Mouse (Mus musculus): ENCODE data around the gene Ccl11. TPM values are rescaled to one million over a fixed set of nuclear protein-coding genes. Genes with fewer than 3 reads are reported as not detected.

The Ccl11 gene
- polyA plus RNA-seq, 1 experiment from 2014 or later = 0.15 TPM

DNA sequence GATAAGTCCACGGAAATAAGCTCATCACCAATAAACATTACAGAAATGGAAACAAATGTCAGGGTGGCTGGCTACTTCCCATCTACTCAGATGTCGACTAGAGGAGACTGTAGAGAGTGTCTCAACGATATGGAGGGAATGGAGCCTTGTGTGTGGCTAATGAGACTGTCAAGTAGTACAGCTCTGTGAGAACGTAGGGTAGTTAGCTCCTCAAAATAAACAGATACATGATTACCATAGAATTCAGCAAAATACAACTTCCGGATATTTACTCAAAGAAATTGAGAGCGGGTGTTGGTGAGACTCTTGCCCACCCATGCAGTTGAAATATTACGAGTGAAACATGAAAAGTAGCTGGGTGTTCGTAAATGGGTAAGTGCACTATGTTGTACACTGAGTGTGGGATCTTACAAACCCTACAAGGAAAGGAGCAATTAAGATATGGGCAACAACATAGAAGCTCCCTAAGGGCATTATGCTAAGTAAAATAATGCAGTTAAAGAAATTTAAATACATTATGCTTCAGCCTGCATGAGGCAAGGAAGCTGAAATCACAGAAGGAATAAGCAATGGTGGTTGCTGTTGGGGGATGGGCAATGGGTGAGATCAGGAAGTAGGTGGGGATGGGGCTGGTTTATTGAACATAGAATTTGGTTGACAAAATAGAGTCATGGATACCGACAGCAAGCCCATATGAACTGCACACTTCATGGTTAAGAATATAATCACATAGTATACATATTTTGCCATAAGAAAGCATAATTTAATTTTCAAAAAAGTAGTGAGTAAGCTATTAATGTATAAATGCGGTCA, 42.1 kb downstream of the Ccl11 start:
- Histone ChIP-seq H3K4me2 (no peak overlapping the region), H3K36me3 (no peaks in the 10 kb centered on the region), H3K9ac (no peak overlapping the region), H3K4me1 (replicated peaks) (no peaks in the 10 kb centered on the region), H3K27me3 (replicated peaks) (no peaks in the 10 kb centered on the region), H3K27ac (ENCODE audit: poor library complexity, severe bottlenecking) (no peak overlapping the region), H3K4me3 (no peak overlapping the region), H3K9me3 (replicated peaks) (no peaks in the 10 kb centered on the region)
- 73% methylated on average over 10 of the region's 10 CpGs for WGBS
- no peak for ATAC-seq (ENCODE audit: insufficient number of reproducible peaks, low FRiP score)

DNA sequence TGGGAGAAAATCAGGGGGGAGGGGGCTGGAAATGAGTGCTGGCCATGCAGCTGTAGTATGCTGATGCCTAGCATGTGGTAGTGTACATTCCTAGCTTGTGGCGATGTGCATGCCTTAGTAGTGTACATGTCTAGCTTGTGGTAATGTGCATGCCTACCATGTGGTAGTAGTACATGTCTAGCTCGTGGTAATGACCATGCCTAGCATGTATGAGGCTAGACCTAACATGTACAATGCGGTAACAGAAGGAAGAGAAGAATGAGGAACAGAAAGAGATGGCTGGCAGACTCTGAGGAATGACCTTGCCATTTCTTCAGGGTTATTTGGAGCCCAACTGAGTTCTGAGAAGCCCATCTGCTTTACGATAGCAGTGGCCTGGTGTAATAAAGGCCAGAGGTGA, 43.5 kb downstream of the Ccl11 start:
- Histone ChIP-seq H3K9me3 (replicated peaks) (peaks cover 4% of the 10 kb centered on the region; the same call in 1 of the 2 replicates), H3K9ac (no peak overlapping the region), H3K27ac (ENCODE audit: poor library complexity, severe bottlenecking) (no peak overlapping the region), H3K4me2 (no peak overlapping the region), H3K36me3 (no peaks in the 10 kb centered on the region), H3K27me3 (replicated peaks) (no peaks in the 10 kb centered on the region), H3K4me3 (no peak overlapping the region), H3K4me1 (replicated peaks) (no peaks in the 10 kb centered on the region)
- no peak for ATAC-seq (ENCODE audit: insufficient number of reproducible peaks, low FRiP score)
- 79% methylated on average over 4 of the region's 4 CpGs for WGBS

DNA sequence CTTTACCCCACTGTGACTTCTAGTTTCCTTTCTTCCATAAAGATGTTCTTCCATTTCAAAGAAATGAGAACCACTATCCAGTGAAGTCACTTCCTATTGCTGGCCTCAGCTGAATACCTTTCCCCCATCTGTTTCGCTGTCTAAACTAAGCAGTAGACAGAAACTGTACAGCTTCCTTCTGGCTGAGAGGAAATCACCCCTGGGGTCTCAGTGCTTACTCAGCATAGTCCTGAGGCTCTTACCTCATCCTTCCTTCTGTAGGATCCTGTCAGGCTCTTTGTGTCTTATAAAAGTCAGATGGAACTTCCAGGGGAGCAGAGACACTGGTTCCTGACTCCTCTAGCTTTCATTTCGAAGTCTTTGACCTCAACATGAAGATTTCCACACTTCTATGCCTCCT, 43.9 kb downstream of the Ccl11 start, which contains the start of gene Ccl12:
Gene Ccl12, plus strand, starts transcription at position 317 of the 400 bp plus-strand sequence.
- H3K9me3 ChIP-seq (replicated peaks) = peaks cover 4% of the 10 kb centered on the region; the same call in 1 of the 2 replicates
- H3K27ac ChIP-seq (ENCODE audit: poor library complexity, severe bottlenecking) = no peak within 1 kb of the TSS
- WGBS = 51% methylated on average over 2 of the region's 2 CpGs
- H3K9ac ChIP-seq = no peak within 1 kb of the TSS
- H3K4me1 ChIP-seq (replicated peaks) = no peaks in the 10 kb centered on the region
- no peaks in the 10 kb centered on the region for H3K36me3 ChIP-seq
- H3K27me3 ChIP-seq (replicated peaks) = no peaks in the 10 kb centered on the region
- ATAC-seq (ENCODE audit: insufficient number of reproducible peaks, low FRiP score) = no peak
- H3K4me3 ChIP-seq = no peak within 1 kb of the TSS
- no peak within 1 kb of the TSS for H3K4me2 ChIP-seq

DNA sequence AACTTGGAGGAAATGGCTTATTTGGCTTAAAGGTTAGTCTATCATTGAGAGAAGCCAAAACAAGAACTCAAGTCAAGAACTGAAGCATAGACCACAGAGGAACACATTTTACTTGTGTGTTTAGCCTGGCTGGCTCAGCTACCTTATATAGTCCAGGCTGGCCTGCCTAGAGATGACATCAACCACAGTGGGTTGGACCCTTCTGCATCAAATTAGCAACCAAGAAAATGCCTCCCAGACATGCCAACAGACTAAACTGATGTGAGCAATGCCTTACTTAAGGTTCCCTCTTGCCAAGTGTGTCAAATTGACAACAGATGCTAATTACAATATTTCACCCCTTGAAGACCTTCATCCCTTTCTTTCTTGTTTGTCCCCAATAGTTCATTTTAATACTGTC, 52.0 kb downstream of the Ccl11 start:
- H3K9me3 ChIP-seq (replicated peaks) = peaks cover 4% of the 10 kb centered on the region; the same call in 1 of the 2 replicates

DNA sequence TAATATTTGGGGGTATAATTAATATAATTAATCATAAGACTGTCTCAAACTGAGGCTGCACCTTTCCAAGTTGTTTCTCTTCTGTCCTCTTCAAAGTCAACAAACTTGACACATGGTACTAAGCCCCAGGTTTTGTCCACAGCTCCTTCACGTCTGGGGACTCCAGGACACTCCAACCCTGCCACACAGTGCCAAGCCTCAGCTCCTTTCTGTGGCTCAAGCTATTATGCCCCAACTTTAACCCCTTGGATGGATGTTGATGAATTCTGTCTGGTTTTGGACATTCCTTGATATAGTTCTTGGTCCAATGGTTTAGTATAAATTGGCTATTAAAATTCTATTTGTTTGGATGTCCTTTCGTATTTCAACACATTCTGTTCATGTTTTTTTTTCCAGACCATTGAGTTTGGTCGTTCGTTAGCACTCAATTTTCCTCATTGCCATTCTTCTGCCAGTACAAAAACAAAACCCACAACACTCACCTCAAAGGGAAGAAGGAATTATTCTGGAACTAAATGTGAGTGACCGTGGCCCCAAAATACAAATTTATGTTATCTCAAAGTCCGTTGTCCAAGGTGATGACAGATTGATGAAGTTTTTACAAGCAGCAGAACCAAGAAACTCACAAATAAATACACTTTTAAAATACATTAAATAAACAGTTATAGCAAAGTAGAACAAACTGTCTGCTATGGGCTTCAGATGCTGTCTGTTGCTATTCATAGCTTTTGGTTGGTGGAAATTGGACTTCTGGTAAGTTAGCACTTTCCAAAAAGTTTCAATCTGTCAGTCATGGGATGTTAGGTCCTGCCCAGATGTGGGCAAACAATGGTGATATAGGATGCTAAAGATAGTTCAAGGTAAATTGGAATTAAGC, 53.0 kb downstream of the Ccl11 start:
- Histone ChIP-seq H3K4me1 (replicated peaks) (no peaks in the 10 kb centered on the region), H3K27ac (ENCODE audit: poor library complexity, severe bottlenecking) (no peak overlapping the region), H3K27me3 (replicated peaks) (no peaks in the 10 kb centered on the region), H3K9ac (no peak overlapping the region), H3K9me3 (replicated peaks) (no peaks in the 10 kb centered on the region), H3K4me3 (no peak overlapping the region), H3K4me2 (no peak overlapping the region), H3K36me3 (no peaks in the 10 kb centered on the region)
- WGBS = 57% methylated on average over 6 of the region's 6 CpGs
- no peak for ATAC-seq (ENCODE audit: insufficient number of reproducible peaks, low FRiP score)

More for the DNA sequence above, 52.0 kb downstream of the Ccl11 start:
- Histone ChIP-seq H3K9ac (no peak overlapping the region), H3K27me3 (replicated peaks) (no peaks in the 10 kb centered on the region), H3K4me1 (replicated peaks) (no peaks in the 10 kb centered on the region), H3K4me3 (no peak overlapping the region), H3K4me2 (no peak overlapping the region), H3K36me3 (no peaks in the 10 kb centered on the region), H3K27ac (ENCODE audit: poor library complexity, severe bottlenecking) (no peak overlapping the region)
- no peak for ATAC-seq (ENCODE audit: insufficient number of reproducible peaks, low FRiP score)

Other genes starting within 250 kb of the Ccl11 start
- gene 5530401A14Rik, start 197.2 kb upstream of the Ccl11 start, polyA plus RNA-seq (2016; fragmentation: Nextera tagmentation; extraction: Ambion mirVana) = not detected in 2 replicates
- gene Asic2, start 89.4 kb upstream of the Ccl11 start, polyA plus RNA-seq (2016; fragmentation: Nextera tagmentation; extraction: Ambion mirVana) = 0.06 and 0.12 TPM in 2 replicates
- 8.0 and 8.8 TPM in 2 replicates for gene Ccl2, start 22.3 kb upstream of the Ccl11 start, polyA plus RNA-seq (2016; fragmentation: Nextera tagmentation; extraction: Ambion mirVana)
- gene Gm17268, start 19.3 kb upstream of the Ccl11 start, polyA plus RNA-seq (2016; fragmentation: Nextera tagmentation; extraction: Ambion mirVana) = not detected in 2 replicates
- 2.6 and 3.9 TPM in 2 replicates for gene Ccl7, start 12.1 kb upstream of the Ccl11 start, polyA plus RNA-seq (2016; fragmentation: Nextera tagmentation; extraction: Ambion mirVana)
- 0.72 and 1.2 TPM in 2 replicates for gene Ccl12, start 44.0 kb downstream of the Ccl11 start, polyA plus RNA-seq (2016; fragmentation: Nextera tagmentation; extraction: Ambion mirVana)
- not detected in 2 replicates for gene Ccl8, start 57.4 kb downstream of the Ccl11 start, polyA plus RNA-seq (2016; fragmentation: Nextera tagmentation; extraction: Ambion mirVana)
- not detected in 2 replicates for gene Ccl1, start 247.9 kb downstream of the Ccl11 start, polyA plus RNA-seq (2016; fragmentation: Nextera tagmentation; extraction: Ambion mirVana)

Measured in heart, embryonic 12.5 days (tissue).